Mouse (Mus musculus) thymus, postnatal 14 days (tissue): Measurements from ENCODE around the gene Glod4.
A peak's percentile ranks its signal among the peaks of the same experiment; 100 is the strongest.

Source experiments
- DNase-seq: peaks from one replicate; pipeline ENCODE4 v3.0.0; 2021

The Glod4 gene

GRCm38 (mm10) chr11:76144386-76144785 lies 99.1 kb downstream of the Glod4 start:
- no peak for DNase-seq

GRCm38 (mm10) chr11:76137996-76138395 lies 105.5 kb downstream of the Glod4 start:
- DNase-seq, result no peak

GRCm38 (mm10) chr11:76135641-76136437 lies 107.7 kb downstream of the Glod4 start:
- no peak for DNase-seq

GRCm38 (mm10) chr11:76130859-76131258 lies 112.7 kb downstream of the Glod4 start:
- DNase-seq, result no peak

- DNase-seq, result no peak
Observed at GRCm38 (mm10) chr11:76125386-76125785, 118.1 kb downstream of the Glod4 start.

GRCm38 (mm10) chr11:76123517-76123916 lies 120.0 kb downstream of the Glod4 start:
- DNase-seq, result no peak

GRCm38 (mm10) chr11:76122571-76122970 lies 121.0 kb downstream of the Glod4 start:
- DNase-seq, result no peak

GRCm38 (mm10) chr11:76121086-76121485 lies 122.4 kb downstream of the Glod4 start:
- no peak for DNase-seq

GRCm38 (mm10) chr11:76120407-76120901 lies 123.1 kb downstream of the Glod4 start:
- no peak for DNase-seq

GRCm38 (mm10) chr11:76110416-76110815 lies 133.1 kb downstream of the Glod4 start:
- no peak for DNase-seq

- DNase-seq, result peak; percentile 80
Observed at GRCm38 (mm10) chr11:76106551-76107496, 136.7 kb downstream of the Glod4 start.

- DNase-seq, result no peak
Observed at GRCm38 (mm10) chr11:76101154-76101553, 142.4 kb downstream of the Glod4 start.

- no peak for DNase-seq
Observed at GRCm38 (mm10) chr11:76099193-76099975, 144.1 kb downstream of the Glod4 start.

GRCm38 (mm10) chr11:76093610-76094009 lies 149.9 kb downstream of the Glod4 start:
- DNase-seq, result no peak

GRCm38 (mm10) chr11:76089776-76090175 lies 153.7 kb downstream of the Glod4 start:
- DNase-seq, result no peak

GRCm38 (mm10) chr11:76088506-76088905 lies 155.0 kb downstream of the Glod4 start:
- no peak for DNase-seq

- peak; percentile 80 for DNase-seq
Observed at GRCm38 (mm10) chr11:76085898-76086591, 157.5 kb downstream of the Glod4 start.

GRCm38 (mm10) chr11:76084943-76085342 lies 158.6 kb downstream of the Glod4 start:
- no peak for DNase-seq

- no peak for DNase-seq
Observed at GRCm38 (mm10) chr11:76083941-76084367, 159.6 kb downstream of the Glod4 start.

- DNase-seq, result no peak
Observed at GRCm38 (mm10) chr11:76081048-76081640, 162.4 kb downstream of the Glod4 start.

GRCm38 (mm10) chr11:76080293-76080692 lies 163.2 kb downstream of the Glod4 start:
- DNase-seq, result no peak

- DNase-seq, result no peak
Observed at GRCm38 (mm10) chr11:76077341-76077740, 166.2 kb downstream of the Glod4 start.
